Mouse (Mus musculus) kidney, adult 2 months (tissue): Measurements from ENCODE around the gene Pgs1. TPM values are rescaled to one million over a fixed set of nuclear protein-coding genes. Genes with fewer than 3 reads are reported as not detected.
A peak's percentile ranks its signal among the peaks of the same experiment; 100 is the strongest.

Experiments used
- DNase-seq: peaks from one replicate; pipeline ENCODE4 v3.0.0; 2021
- H3K27ac ChIP-seq: fragments of 200-500 bp; 2 replicates; pipeline ENCODE4 v1.5.1; 2012; ENCODE audit warnings: low read depth, low read length, control low read depth, inconsistent platforms; ENCODE audit not compliant: insufficient read depth
- H3K27me3 ChIP-seq: fragments of 200-500 bp; replicated peaks from 2 replicates; pipeline ENCODE4 v1.6.1; 2012; ENCODE audit warnings: mild to moderate bottlenecking, moderate library complexity, low read length, inconsistent platforms; ENCODE audit not compliant: control insufficient read depth, insufficient read depth
- H3K36me3 ChIP-seq: fragments of 200-500 bp; 2 replicates; pipeline ENCODE4 v1.6.1; 2012; ENCODE audit warnings: mild to moderate bottlenecking, moderate library complexity, low read length, inconsistent platforms; ENCODE audit not compliant: control insufficient read depth, insufficient read depth
- H3K4me1 ChIP-seq: fragments of 200-500 bp; 2 replicates; pipeline ENCODE4 v1.6.1; 2011; ENCODE audit warnings: low read length; ENCODE audit not compliant: control insufficient read depth, insufficient read depth
- H3K4me3 ChIP-seq: fragments of 200-500 bp; 2 replicates; pipeline ENCODE4 v1.5.1; 2011; ENCODE audit warnings: mild to moderate bottlenecking, low read depth, low read length, control low read depth; ENCODE audit not compliant: insufficient read depth
- CTCF ChIP-seq: fragments of 200-500 bp; conservative IDR thresholded peaks from 2 replicates; pipeline ENCODE4 v1.5.1; 2011; ENCODE audit warnings: low read depth, mild to moderate bottlenecking, control low read depth, low read length, moderate library complexity, mixed read lengths; ENCODE audit not compliant: insufficient read depth, insufficient read length
- POLR2A ChIP-seq: fragments of 200-500 bp; IDR thresholded peaks from one replicate; pipeline ENCODE4 v1.6.1; 2011; ENCODE audit warnings: low read depth, low read length, control low read depth
- WGBS: fragments of 180-500 bp; shearing (Covaris S2); methylation state at CpG from one replicate; pipeline ENCODE4 v1.1.7; 2018; 5-methylcytosine and 5-hydroxymethylcytosine counted together
- polyA plus RNA-seq: library from polyadenylated mRNA; depleted of rRNA; stranded (reverse); fragments of >200 nt; gene quantifications from 2 replicates; pipeline ENCODE4 v1.2.3, GENCODE M21; 2012

Pgs1 gene
- polyA plus RNA-seq, 1 experiment = 29.7 TPM

DNA sequence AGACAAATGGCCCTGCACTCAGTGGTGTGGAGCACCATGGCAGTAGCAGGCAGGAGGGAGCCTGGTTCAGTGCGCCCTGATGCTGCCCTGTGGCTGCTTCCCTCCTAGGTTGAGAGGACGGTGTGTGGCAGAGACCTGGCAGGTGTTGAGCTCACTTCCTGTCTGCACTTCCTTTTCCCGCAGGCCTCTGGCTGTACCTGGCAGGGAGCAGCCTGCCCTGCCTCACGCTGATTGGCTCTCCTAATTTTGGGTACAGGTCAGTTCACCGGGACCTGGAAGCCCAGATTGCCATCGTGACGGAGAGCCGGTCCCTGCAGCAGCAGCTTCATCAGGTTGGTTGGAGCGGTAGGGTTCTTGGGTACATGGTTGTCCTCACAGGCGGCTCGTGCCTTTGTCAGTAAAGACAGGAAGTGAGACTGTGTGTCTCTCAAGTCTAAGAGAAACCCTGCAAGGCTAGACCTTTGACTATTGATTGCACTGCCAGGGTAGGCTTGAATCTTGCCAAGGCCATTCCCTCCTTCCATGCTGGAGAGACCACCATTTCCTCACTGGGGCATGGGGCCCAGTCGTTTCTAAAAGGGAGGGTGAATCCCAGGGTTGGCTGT, 28.4 kb downstream of the Pgs1 start:
- no peak for DNase-seq
- Histone ChIP-seq H3K4me3 (no peak overlapping the region), H3K27me3 (no peaks in the 10 kb centered on the region), H3K4me1 (peaks cover 7% of the 10 kb centered on the region), H3K36me3 (no peaks in the 10 kb centered on the region), H3K27ac (no peak overlapping the region)
- WGBS = 82% methylated on average over 12 of the region's 12 CpGs
- TF ChIP-seq CTCF = no peak

DNA sequence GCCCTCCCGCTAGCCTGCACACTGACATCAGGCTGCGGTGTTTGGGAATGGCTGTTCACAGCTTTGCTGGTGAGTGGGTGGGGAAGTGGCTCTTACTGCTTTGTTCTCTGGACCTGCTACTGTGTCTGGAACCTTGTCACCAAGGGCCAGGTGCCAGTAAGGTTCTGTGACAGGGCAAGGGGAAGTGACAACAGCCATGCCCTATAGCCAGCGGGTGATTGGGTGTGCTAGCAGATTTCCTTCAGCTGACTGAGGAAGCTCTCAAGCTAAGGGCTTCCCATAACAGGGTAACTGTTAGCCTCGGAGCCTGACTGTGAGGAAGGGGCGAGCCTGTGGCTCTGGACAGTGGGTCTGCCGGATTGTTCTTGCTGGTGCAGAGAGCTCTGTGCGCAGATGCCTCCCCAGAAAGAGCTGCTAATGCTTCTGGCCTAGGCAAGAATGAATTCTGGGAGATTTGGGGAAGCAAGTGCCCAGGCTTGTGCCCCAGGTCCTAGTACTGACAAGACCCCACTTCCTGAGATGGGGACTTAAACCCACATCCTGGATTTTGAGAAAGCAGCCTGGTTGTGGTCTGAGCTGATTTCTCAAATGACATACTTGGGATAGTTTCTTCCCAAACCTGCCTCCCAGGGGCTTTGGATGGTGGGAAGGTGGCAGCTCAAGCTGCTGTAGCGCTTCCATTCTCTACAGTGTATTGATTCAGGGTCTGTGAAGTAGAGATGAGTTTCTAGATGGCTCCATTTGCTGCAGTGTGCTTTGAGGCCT, 29.5 kb downstream of the Pgs1 start:
- DNase-seq = no peak
- Histone ChIP-seq H3K27ac (no peak overlapping the region), H3K4me3 (no peak overlapping the region), H3K27me3 (no peaks in the 10 kb centered on the region), H3K4me1 (peaks cover 4% of the 10 kb centered on the region; the same call in 1 of the 2 replicates), H3K36me3 (no peaks in the 10 kb centered on the region)
- WGBS = 91% methylated on average over 8 of the region's 8 CpGs
- TF ChIP-seq CTCF = no peak
- TF ChIP-seq POLR2A = no peak

DNA sequence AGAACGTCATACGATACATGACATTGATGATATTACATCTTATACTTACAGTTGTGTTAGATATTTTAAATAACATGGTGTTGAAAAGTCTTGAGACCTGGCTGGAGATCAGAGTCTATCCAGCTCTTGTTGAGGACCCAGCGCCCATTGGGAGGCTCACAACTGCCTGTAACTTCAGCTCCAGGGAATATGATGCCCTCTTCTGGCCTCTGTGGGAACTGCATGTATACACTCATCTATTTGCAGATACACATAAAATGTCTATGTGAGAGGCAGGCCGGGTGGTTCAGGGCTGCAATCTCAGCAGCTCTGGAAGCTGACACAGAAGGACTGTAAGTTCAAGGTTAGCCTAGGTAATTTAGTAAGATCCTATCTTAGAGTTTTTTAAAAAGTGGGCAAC, 32.2 kb downstream of the Pgs1 start:
- TF ChIP-seq CTCF (peak; percentile 38), POLR2A (no peak)
- WGBS = 96% methylated on average over 4 of the region's 4 CpGs
- H3K27ac ChIP-seq = no peak overlapping the region
- no peaks in the 10 kb centered on the region for H3K4me1 ChIP-seq
- H3K4me3 ChIP-seq = no peak overlapping the region
- no peaks in the 10 kb centered on the region for H3K36me3 ChIP-seq
- no peak for DNase-seq
- no peaks in the 10 kb centered on the region for H3K27me3 ChIP-seq

DNA sequence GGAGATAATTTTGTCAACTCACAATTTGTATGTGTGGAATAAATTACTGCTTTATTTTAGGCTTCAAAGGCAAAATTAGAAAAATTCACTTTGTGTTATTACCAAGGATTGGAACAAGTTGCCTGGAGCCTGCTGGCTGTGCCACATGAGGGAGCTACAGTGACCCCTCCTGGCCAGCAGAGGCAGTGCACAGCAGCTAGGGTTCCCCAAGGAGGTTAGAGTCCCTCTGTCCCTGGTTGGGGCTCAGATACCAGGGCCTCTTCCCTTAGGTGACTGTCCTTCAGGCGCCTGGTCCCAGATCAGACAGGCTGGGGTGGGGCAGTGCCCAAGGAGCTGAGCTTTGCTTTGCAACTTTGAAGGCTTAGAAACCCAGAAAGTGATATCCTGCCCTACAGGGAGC, 35.7 kb downstream of the Pgs1 start:
- TF ChIP-seq POLR2A (no peak), CTCF (peak; percentile 95)
- H3K4me1 ChIP-seq = no peaks in the 10 kb centered on the region
- H3K4me3 ChIP-seq = no peak overlapping the region
- 91% methylated on average over 1 of the region's 1 CpGs for whole genome bisulfite sequencing
- H3K36me3 ChIP-seq = no peaks in the 10 kb centered on the region
- H3K27me3 ChIP-seq = no peaks in the 10 kb centered on the region
- DNase-seq = peak; percentile 77
- no peak overlapping the region for H3K27ac ChIP-seq

DNA sequence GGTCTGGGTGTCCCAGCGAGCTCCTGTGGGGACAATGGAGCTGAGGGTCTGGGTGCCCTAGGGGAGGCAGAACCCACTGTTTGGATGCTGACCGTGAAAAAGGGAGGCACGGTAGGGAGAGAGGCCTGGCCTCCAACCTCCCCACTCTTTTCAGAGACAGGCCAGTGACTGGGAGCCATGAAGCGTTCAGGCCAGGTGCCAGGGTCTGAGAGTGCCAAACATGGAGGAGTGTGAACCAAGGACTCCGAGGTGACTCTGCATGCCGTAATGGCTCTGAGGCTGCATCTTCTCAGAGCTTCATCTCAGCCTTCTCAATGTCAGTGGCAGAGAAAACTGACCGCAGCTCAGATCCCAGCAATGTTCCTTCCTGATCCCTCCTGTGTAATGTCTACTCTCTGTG, 37.4 kb downstream of the Pgs1 start:
- Histone ChIP-seq H3K4me1 (no peaks in the 10 kb centered on the region), H3K27me3 (no peaks in the 10 kb centered on the region), H3K27ac (no peak overlapping the region), H3K36me3 (no peaks in the 10 kb centered on the region), H3K4me3 (no peak overlapping the region)
- no peak for TF ChIP-seq CTCF
- no peak for TF ChIP-seq POLR2A
- WGBS = 70% methylated on average over 7 of the region's 7 CpGs
- DNase-seq = no peak

DNA sequence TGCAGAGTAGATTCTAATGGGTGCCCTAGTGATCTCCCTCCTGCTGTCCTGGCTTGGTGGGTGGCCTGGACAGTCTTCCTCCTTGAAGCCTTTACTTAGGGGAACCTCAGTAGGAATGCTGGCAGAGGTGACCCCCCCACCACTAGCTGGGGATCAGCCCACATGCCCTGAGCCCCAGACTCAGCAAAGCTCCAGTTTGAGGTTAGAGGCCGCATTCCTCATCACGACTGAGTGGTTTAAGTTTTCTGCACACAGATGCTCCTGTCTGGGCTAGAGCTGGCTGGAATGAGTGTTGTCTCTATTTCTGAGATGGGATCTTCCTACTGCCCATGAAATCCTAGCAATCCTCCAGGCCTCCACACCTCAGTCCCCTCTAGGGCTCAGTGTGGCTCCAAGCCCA, 38.0 kb downstream of the Pgs1 start:
- H3K4me1 ChIP-seq = no peaks in the 10 kb centered on the region
- no peak overlapping the region for H3K4me3 ChIP-seq
- no peak for DNase-seq
- no peak for TF ChIP-seq POLR2A
- TF ChIP-seq CTCF = no peak
- no peaks in the 10 kb centered on the region for H3K36me3 ChIP-seq
- 52% methylated on average over 2 of the region's 2 CpGs for WGBS
- no peak overlapping the region for H3K27ac ChIP-seq
- no peaks in the 10 kb centered on the region for H3K27me3 ChIP-seq

GRCm38 (mm10) chr11:118029170-118029569, 43.1 kb downstream of the Pgs1 start:
- no peaks in the 10 kb centered on the region for H3K4me1 ChIP-seq
- no peak overlapping the region for H3K27ac ChIP-seq
- no peaks in the 10 kb centered on the region for H3K27me3 ChIP-seq
- TF ChIP-seq POLR2A (no peak), CTCF (no peak)
- no peak for DNase-seq
- WGBS = 96% methylated on average over 6 of the region's 6 CpGs
- H3K36me3 ChIP-seq = no peaks in the 10 kb centered on the region
- H3K4me3 ChIP-seq = no peak overlapping the region

DNA sequence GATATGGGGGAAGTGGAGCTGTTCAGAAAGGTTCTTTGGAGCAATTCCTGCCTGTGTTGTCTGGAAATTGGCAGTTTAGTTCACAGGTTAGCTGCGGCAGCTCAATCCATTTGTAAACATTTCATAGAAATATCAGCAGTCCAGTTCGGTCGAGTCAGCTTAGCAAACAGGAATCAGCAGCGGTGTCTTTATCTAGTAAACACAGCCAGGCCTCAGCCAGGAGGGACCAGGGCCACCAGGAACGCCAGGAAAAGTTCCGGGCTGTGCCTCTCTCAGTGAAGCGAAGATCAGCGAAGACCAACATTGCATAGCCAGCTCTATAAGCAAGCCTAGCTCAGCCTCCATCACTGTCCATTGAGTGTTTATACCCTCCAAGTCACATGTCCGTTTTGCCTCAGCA, 45.0 kb downstream of the Pgs1 start:
- TF ChIP-seq POLR2A (no peak), CTCF (no peak)
- WGBS = 96% methylated on average over 9 of the region's 9 CpGs
- Histone ChIP-seq H3K4me1 (no peaks in the 10 kb centered on the region), H3K27me3 (no peaks in the 10 kb centered on the region), H3K4me3 (no peak overlapping the region), H3K27ac (no peak overlapping the region), H3K36me3 (no peaks in the 10 kb centered on the region)
- no peak for DNase-seq
